Mouse (Mus musculus) neural tube, embryonic 12.5 days (tissue): Measurements from ENCODE around the gene Gdpd3. TPM values are rescaled to one million over a fixed set of nuclear protein-coding genes. Genes with fewer than 3 reads are reported as not detected.
"Not testable (repeated sequence)": the region's sequence is repeated elsewhere in the genome, so short reads cannot be mapped to it uniquely, and the experiment has no call there.

Experiments used
- ATAC-seq: fragments of 200-750 bp; cut with Nextera tagmentation; 2 replicates; pipeline ENCODE4 v1.8.0; 2017; ENCODE audit warnings: low read depth, mild to moderate bottlenecking, moderate TSS enrichment, moderate library complexity; ENCODE audit not compliant: low FRiP score
- H3K27ac ChIP-seq: fragments of 300-500 bp; sonication (generic); 2 replicates; pipeline ENCODE4 v1.5.1; 2016
- H3K27me3 ChIP-seq: fragments of 300-500 bp; sonication (generic); replicated peaks from 2 replicates; pipeline ENCODE4 v1.6.1; 2016; ENCODE audit warnings: mild to moderate bottlenecking
- H3K36me3 ChIP-seq: fragments of 300-500 bp; sonication (generic); 2 replicates; pipeline ENCODE4 v1.6.1; 2016; ENCODE audit warnings: mild to moderate bottlenecking
- H3K4me1 ChIP-seq: fragments of 300-500 bp; sonication (generic); 2 replicates; pipeline ENCODE4 v1.6.1; 2016
- H3K4me2 ChIP-seq: fragments of 300-500 bp; sonication (generic); replicated peaks from 2 replicates; pipeline ENCODE4 v1.6.1; 2016; ENCODE audit warnings: mild to moderate bottlenecking
- H3K4me3 ChIP-seq: fragments of 300-500 bp; sonication (generic); 2 replicates; pipeline ENCODE4 v1.5.1; 2016
- H3K9ac ChIP-seq: fragments of 300-500 bp; sonication (generic); 2 replicates; pipeline ENCODE4 v1.6.1; 2016; ENCODE audit warnings: mild to moderate bottlenecking
- H3K9me3 ChIP-seq: fragments of 300-500 bp; sonication (generic); 2 replicates; pipeline ENCODE4 v1.6.1; 2016; ENCODE audit warnings: mild to moderate bottlenecking
- WGBS: fragments of 180-500 bp; shearing (Covaris S2); methylation state at CpG from one replicate; pipeline ENCODE4 v1.1.7; 2016; 5-methylcytosine and 5-hydroxymethylcytosine counted together
- polyA plus RNA-seq: library from polyadenylated mRNA; unstranded; fragments of >200 nt; fragmentation: Nextera tagmentation; extraction: Ambion mirVana; gene quantifications from 2 replicates; pipeline ENCODE4 v1.2.1, GENCODE M21; 2016

The Gdpd3 gene
- 1.3 and 2.0 TPM in 2 replicates for polyA plus RNA-seq

GRCm38 (mm10) chr7:126766201-126766600 is at the start of gene Gdpd3:
TSS of gene Gdpd3 (plus strand) at chr7:126766334.
- peaks cover 76% of the 10 kb centered on the region for H3K36me3 ChIP-seq
- no peak within 1 kb of the TSS for H3K4me2 ChIP-seq
- no peak within 1 kb of the TSS for H3K9ac ChIP-seq
- peaks cover 7% of the 10 kb centered on the region; the same call in 1 of the 2 replicates for H3K4me1 ChIP-seq
- H3K27me3 ChIP-seq, result no peaks in the 10 kb centered on the region
- no peak for ATAC-seq
- no peaks in the 10 kb centered on the region for H3K9me3 ChIP-seq
- no peak within 1 kb of the TSS for H3K4me3 ChIP-seq
- H3K27ac ChIP-seq, result no peak within 1 kb of the TSS
- WGBS, result 93% methylated on average over 16 of the region's 16 CpGs

DNA sequence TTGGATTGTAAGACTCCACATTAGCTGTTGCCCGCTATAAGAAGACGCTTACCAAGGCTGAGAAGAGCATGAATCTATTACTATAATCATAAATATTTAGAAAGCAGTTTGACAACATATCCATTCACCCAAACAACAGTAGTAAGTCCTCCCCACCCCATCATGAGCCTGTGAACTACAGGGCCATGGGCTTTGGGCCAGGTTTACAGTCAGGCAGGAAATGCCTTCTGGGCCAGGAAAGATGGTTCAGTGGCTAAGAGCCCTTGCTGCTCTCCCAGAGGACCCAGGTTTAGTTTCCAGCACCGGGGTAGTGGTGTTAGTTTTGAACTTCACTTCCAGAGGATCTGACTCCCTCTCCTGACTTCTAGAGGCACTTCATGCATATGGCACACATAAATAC is 48.6 kb upstream of the Gdpd3 start:
- ATAC-seq, result no peak

DNA sequence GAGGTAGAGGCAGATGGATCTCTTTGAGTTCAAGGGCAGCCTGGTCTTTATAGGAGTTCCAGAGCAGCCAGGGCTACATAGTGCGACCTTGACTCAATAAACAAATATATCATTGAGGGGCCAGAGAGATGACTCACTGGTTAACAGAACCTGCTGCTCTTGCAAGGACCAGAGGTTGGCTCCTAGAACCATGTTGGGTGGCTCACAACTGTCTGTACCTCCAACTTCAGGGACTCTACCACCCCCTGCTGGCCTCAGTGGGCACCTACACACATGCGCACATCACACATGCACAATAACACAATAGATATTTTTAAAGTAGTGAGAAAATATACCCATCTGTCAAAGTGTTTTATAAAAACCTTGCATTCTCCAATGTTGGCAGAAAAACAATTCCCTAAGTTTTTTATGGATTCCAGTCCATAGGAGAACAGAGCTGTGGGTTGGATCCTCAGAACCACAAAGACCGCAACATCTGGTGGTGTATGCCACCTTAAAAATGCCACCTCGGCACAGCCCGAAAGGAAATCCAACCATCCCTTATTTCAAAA is 47.3 kb upstream of the Gdpd3 start:
- Histone ChIP-seq H3K4me2 (no peak overlapping the region), H3K4me1 (no peaks in the 10 kb centered on the region), H3K9me3 (no peaks in the 10 kb centered on the region), H3K36me3 (no peaks in the 10 kb centered on the region), H3K27ac (no peak overlapping the region), H3K4me3 (no peak overlapping the region), H3K27me3 (no peaks in the 10 kb centered on the region), H3K9ac (no peak overlapping the region)
- ATAC-seq, result no peak
- 95% methylated on average over 5 of the region's 5 CpGs for WGBS

More for the DNA sequence above, 48.6 kb upstream of the Gdpd3 start:
- Histone ChIP-seq H3K4me1 (no peaks in the 10 kb centered on the region), H3K27ac (no peak overlapping the region), H3K9me3 (no peaks in the 10 kb centered on the region), H3K36me3 (no peaks in the 10 kb centered on the region), H3K9ac (no peak overlapping the region), H3K27me3 (no peaks in the 10 kb centered on the region), H3K4me2 (no peak overlapping the region), H3K4me3 (no peak overlapping the region)
- WGBS, result 98% methylated on average over 3 of the region's 3 CpGs

DNA sequence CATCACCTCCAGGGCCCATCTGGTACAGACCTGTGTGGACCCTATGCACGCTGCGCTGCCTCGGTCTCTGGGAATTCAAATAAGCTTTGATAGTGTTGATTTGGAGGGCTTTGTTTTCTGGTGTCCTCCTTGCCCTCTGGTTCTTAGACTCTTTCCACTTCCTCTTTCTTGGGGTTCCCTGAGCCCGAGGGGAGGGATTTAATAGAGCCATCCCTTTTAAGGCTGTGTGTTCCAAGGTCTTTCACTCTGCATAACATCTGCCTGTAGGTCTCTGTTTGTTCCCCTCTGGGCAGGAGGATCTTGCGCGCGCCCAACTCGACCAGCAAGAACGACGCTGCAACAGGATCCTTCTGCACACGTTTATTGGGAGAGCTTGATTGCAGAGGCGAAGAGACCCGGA is 44.5 kb upstream of the Gdpd3 start:
- no peaks in the 10 kb centered on the region for H3K27me3 ChIP-seq
- H3K36me3 ChIP-seq, result no peaks in the 10 kb centered on the region
- no peak for ATAC-seq
- H3K27ac ChIP-seq, result no peak overlapping the region
- H3K4me1 ChIP-seq, result no peaks in the 10 kb centered on the region
- H3K9ac ChIP-seq, result no peak overlapping the region
- no peak overlapping the region for H3K4me2 ChIP-seq
- 94% methylated on average over 13 of the region's 13 CpGs for WGBS
- H3K4me3 ChIP-seq, result no peak overlapping the region
- no peaks in the 10 kb centered on the region for H3K9me3 ChIP-seq

GRCm38 (mm10) chr7:126725077-126725476 is 41.1 kb upstream of the Gdpd3 start:
- Histone ChIP-seq H3K36me3 (no peaks in the 10 kb centered on the region), H3K9me3 (no peaks in the 10 kb centered on the region), H3K27ac (no peak overlapping the region), H3K27me3 (no peaks in the 10 kb centered on the region), H3K4me1 (no peaks in the 10 kb centered on the region), H3K4me3 (no peak overlapping the region), H3K4me2 (no peak overlapping the region), H3K9ac (no peak overlapping the region)
- ATAC-seq, result no peak
- 78% methylated on average over 3 of the region's 3 CpGs for WGBS

GRCm38 (mm10) chr7:126725667-126726066 is 40.5 kb upstream of the Gdpd3 start:
- Histone ChIP-seq H3K36me3 (no peaks in the 10 kb centered on the region), H3K27ac (no peak overlapping the region), H3K9me3 (no peaks in the 10 kb centered on the region), H3K27me3 (no peaks in the 10 kb centered on the region), H3K4me1 (no peaks in the 10 kb centered on the region), H3K9ac (no peak overlapping the region), H3K4me2 (no peak overlapping the region), H3K4me3 (no peak overlapping the region)
- WGBS, result 77% methylated on average over 5 of the region's 5 CpGs
- ATAC-seq, result no peak

- not testable (repeated sequence) for H3K27me3 ChIP-seq, H3K9me3 ChIP-seq, ATAC-seq, H3K4me1 ChIP-seq, H3K27ac ChIP-seq, H3K4me3 ChIP-seq, H3K4me2 ChIP-seq, H3K36me3 ChIP-seq, H3K9ac ChIP-seq
- WGBS, result 90% methylated on average over 4 of the region's 4 CpGs
These were observed 35.8 kb upstream of the Gdpd3 start for GRCm38 (mm10) chr7:126730256-126730789.

- Histone ChIP-seq H3K36me3 (no peaks in the 10 kb centered on the region), H3K27ac (no peak overlapping the region), H3K4me1 (no peaks in the 10 kb centered on the region), H3K27me3 (no peaks in the 10 kb centered on the region), H3K9me3 (no peaks in the 10 kb centered on the region), H3K4me3 (no peak overlapping the region), H3K4me2 (no peak overlapping the region), H3K9ac (no peak overlapping the region)
- no peak for ATAC-seq
- WGBS, result 87% methylated on average over 8 of the region's 8 CpGs
These were observed 30.0 kb upstream of the Gdpd3 start for GRCm38 (mm10) chr7:126736122-126736521.

GRCm38 (mm10) chr7:126739551-126739950 is 26.6 kb upstream of the Gdpd3 start:
- Histone ChIP-seq H3K9ac (no peak overlapping the region), H3K4me3 (no peak overlapping the region), H3K4me2 (no peak overlapping the region), H3K4me1 (no peaks in the 10 kb centered on the region), H3K27me3 (no peaks in the 10 kb centered on the region), H3K9me3 (no peaks in the 10 kb centered on the region), H3K27ac (no peak overlapping the region), H3K36me3 (no peaks in the 10 kb centered on the region)
- no peak for ATAC-seq
- 87% methylated on average over 17 of the region's 17 CpGs for WGBS

DNA sequence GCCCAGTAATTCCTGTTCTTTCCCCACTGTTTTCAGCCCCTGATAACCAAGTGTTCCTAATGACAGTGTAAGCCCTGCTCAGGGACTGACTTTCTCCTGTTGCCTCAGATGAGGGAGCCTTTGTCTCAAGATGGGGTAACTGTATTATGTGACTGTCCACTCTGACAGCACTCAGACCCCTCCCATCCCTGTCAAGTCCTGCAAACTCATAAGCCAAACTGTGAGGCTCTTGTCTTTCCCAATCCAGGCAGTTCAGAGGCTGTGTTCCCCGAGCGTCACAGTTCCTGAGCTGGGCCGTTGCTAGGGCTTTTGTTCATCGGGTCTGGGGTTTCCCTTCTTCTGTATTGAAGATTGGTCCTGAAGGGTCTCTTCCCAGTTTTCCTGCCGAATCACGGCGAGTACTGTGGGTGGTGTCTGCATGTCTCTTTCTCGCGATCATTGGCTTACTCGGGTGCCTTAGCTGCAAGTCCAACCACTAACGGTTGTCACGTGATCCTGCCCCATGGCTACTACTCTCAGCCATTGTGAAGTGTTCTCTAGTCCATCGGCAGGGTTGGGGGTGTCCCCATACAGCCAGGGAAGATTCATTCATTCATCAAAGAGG is 25.9 kb upstream of the Gdpd3 start:
- H3K27me3 ChIP-seq, result no peaks in the 10 kb centered on the region
- no peaks in the 10 kb centered on the region for H3K9me3 ChIP-seq
- no peak overlapping the region for H3K27ac ChIP-seq
- 83% methylated on average over 13 of the region's 13 CpGs for WGBS
- no peak overlapping the region for H3K4me2 ChIP-seq
- no peaks in the 10 kb centered on the region for H3K36me3 ChIP-seq
- H3K4me1 ChIP-seq, result no peaks in the 10 kb centered on the region
- H3K4me3 ChIP-seq, result no peak overlapping the region
- ATAC-seq, result no peak
- H3K9ac ChIP-seq, result no peak overlapping the region

DNA sequence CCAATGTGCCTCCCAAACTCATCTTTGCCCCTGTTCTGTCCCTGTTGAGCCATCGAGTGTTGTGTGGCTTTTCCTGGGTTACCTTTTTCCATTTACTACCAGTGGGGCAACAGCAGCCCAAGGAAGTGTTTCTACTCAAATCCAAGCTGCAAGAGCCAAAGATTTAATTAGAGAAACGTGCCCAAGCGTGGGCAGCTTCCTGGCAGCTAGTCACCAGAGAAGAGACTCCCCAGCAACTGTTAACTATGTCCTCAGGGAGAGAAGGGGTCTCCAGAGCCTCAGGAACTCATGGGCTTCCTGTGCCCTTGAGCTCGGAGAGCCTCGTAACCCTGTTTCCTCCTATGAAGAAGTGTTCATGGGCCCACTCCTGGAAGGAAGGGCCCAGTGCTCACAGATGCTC is 25.2 kb upstream of the Gdpd3 start:
- Histone ChIP-seq H3K9ac (no peak overlapping the region), H3K4me1 (no peaks in the 10 kb centered on the region), H3K27me3 (no peaks in the 10 kb centered on the region), H3K4me3 (no peak overlapping the region), H3K9me3 (no peaks in the 10 kb centered on the region), H3K4me2 (no peak overlapping the region), H3K36me3 (no peaks in the 10 kb centered on the region), H3K27ac (no peak overlapping the region)
- WGBS, result 85% methylated on average over 5 of the region's 5 CpGs
- ATAC-seq, result no peak

DNA sequence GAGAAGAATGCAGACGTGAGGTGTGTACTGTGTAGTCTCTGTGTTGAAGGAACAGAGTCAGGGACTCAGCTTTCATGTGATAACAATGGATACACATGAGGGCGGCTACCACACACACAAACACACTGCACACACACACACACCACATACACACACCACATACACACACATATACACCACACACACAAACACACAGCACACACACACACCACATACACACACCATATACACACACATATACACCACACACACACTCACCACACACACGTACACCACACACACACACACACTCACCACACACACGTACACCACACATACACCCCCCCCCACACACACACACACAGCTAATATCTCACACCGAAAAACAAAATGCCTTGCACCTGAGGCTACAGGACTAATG is 24.7 kb upstream of the Gdpd3 start:
- Histone ChIP-seq H3K4me2 (no peak overlapping the region), H3K9ac (no peak overlapping the region), H3K27me3 (no peaks in the 10 kb centered on the region), H3K27ac (no peak overlapping the region), H3K9me3 (no peaks in the 10 kb centered on the region), H3K4me3 (no peak overlapping the region), H3K36me3 (no peaks in the 10 kb centered on the region), H3K4me1 (no peaks in the 10 kb centered on the region)
- ATAC-seq, result no peak
- WGBS, result 86% methylated on average over 5 of the region's 5 CpGs

DNA sequence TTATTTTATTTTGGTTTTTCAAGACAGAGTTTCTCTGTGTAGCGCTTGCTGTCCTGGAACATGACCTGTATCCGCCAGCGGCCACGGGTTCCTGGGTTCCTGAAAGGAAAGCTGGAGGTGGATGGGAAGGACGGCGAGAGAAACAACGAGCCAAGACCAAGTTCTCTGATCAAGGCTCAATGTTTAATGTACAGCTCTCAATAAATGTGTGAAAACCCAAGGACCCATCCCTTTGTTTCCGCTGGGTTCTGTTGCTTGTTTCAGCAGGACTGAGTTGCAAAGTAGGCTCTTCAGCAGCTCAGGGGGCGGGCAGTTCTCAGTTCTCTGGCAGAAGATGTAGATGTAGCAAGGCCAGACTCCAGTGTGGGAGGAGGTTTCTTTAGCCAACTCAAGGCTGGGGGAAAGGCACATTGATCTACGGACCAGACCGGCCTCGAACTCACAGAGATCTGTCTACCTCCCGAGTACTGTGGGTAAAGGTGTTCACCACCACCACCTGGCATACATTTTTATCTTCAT is 24.1 kb upstream of the Gdpd3 start:
- Histone ChIP-seq H3K4me3 (no peak overlapping the region), H3K36me3 (no peaks in the 10 kb centered on the region), H3K27me3 (no peaks in the 10 kb centered on the region), H3K4me1 (no peaks in the 10 kb centered on the region), H3K27ac (no peak overlapping the region), H3K9ac (no peak overlapping the region), H3K4me2 (no peak overlapping the region), H3K9me3 (no peaks in the 10 kb centered on the region)
- no peak for ATAC-seq
- 92% methylated on average over 13 of the region's 13 CpGs for WGBS
